33 mouse cellular contexts compared by ENCODE assay signal in the genomic region with DNA sequence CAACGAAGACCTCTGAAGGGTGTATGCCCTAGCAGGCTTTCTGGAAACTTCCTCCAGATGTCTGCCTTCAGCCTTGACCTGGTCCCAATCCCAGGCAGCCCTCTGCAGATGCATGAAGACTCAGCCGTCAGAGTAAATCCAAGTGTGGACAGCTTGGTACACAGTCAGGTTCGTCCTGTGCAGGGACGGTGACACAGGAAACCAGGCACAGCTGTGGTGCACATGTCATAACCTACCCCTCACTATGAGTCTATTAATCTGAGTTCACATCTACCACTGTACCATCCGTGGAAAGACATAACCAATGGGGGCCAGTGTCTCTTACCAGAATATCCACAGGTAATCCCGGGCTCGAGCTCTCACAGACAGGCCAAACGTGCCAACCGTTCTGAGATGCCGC. TPM values are rescaled to one million over a fixed set of nuclear protein-coding genes. Genes with fewer than 3 reads are reported as not detected.
DNase-seq lines count a peak whose midpoint lies in the region; ATAC-seq and TF ChIP-seq lines count a peak whose summit lies in the region.
"Had no signal": no experiment of that assay in that cellular context is flagged by ENCODE, and none has a peak within 500 bp of the region (broad histone marks: within the 10 kb centered on the region; RNA-seq: fewer than 3 reads in every experiment).

No protein-coding gene starts in this region.

- no peak for TF ChIP-seq CTCF in thymus, adult 2 months (IDR thresholded peaks at IDR 0.05; ENCODE audit: borderline replicate concordance, control insufficient read depth, extremely low read depth, insufficient read depth, low read length, poor library complexity)

- TF ChIP-seq POLR2A in thymus, adult 2 months (IDR thresholded peaks at IDR 0.05; ENCODE audit: control insufficient read depth, extremely low read depth, insufficient read depth, low read length, poor library complexity), result no peak

- no peak for DNase-seq in thymus, adult 2 months
- DNase-seq in thymus, adult 18-20 months, result no peak
- peak; percentile 58 for DNase-seq in naive thymus-derived CD4-positive, alpha-beta T cell, adult 2 months (ENCODE audit: low read depth)
- DNase-seq in hindbrain, embryonic 14.5 days (ENCODE audit: low spot score), result no peak
- DNase-seq: adrenal gland, postnatal 36 days; cerebellum, adult 9-10 months; cerebellum, postnatal 36 days; forebrain, postnatal 0 days; gastrocnemius, postnatal 10 days; heart, postnatal 10 days; kidney, adult 2 months; kidney, postnatal 4 days; layer of hippocampus, postnatal 36 days; left cerebral cortex, postnatal 4 days; liver, postnatal 0 days; lung, postnatal 36 days; right cerebral cortex, postnatal 4 days had no signal

- 18% methylated on average over 10 of the region's 10 CpGs for WGBS in thymus, adult 2 months
- 92% methylated on average over 10 of the region's 10 CpGs for WGBS in hindbrain, embryonic 14.5 days
- WGBS in forebrain, embryonic 15.5 days, result 96% methylated on average over 10 of the region's 10 CpGs

- H3K27ac ChIP-seq in thymus, adult 2 months (ENCODE audit: control insufficient read depth, insufficient read depth, low read length), result peak overlapping the region; percentile 79; the same call in 1 of the 2 replicates
- no peak overlapping the region for H3K27ac ChIP-seq in hindbrain, embryonic 14.5 days
- H3K27ac ChIP-seq in forebrain, embryonic 15.5 days (replicated peaks), result no peak overlapping the region
- H3K27ac ChIP-seq: embryonic facial prominence, embryonic 13.5 days; hindbrain, embryonic 15.5 days; intestine, embryonic 15.5 days; kidney, postnatal 0 days; liver, embryonic 12.5 days; midbrain, embryonic 12.5 days; neural tube, embryonic 13.5 days had no signal

- peaks cover 46% of the 10 kb centered on the region for H3K4me1 ChIP-seq in thymus, adult 2 months (replicated peaks; ENCODE audit: control insufficient read depth, insufficient read depth, low read length)
- H3K4me1 ChIP-seq in hindbrain, embryonic 14.5 days (replicated peaks; ENCODE audit: control insufficient read depth, insufficient read depth, low read length), result peaks cover 13% of the 10 kb centered on the region; the same call in 1 of the 2 replicates
- H3K4me1 ChIP-seq in forebrain, embryonic 15.5 days, result peaks cover 29% of the 10 kb centered on the region
- H3K4me1 ChIP-seq: embryonic facial prominence, embryonic 13.5 days; liver, embryonic 12.5 days had no signal

- no peak overlapping the region for H3K4me3 ChIP-seq in thymus, adult 2 months (ENCODE audit: control insufficient read depth, insufficient read depth, low read length)
- no peak overlapping the region for H3K4me3 ChIP-seq in hindbrain, embryonic 14.5 days (replicated peaks; ENCODE audit: low read length)
- H3K4me3 ChIP-seq in forebrain, embryonic 15.5 days, result no peak overlapping the region
- H3K4me3 ChIP-seq: embryonic facial prominence, embryonic 13.5 days; erythroblast, embryonic 14.5 days; heart, embryonic 12.5 days; hindbrain, embryonic 15.5 days; intestine, embryonic 15.5 days; liver, embryonic 12.5 days; megakaryocyte, embryonic 14.5 days; midbrain, embryonic 12.5 days; myocyte; neural tube, embryonic 13.5 days had no signal

- H3K36me3 ChIP-seq in thymus, adult 2 months (ENCODE audit: control insufficient read depth, insufficient read depth, low read length), result no peaks in the 10 kb centered on the region
- H3K36me3 ChIP-seq in hindbrain, embryonic 14.5 days (replicated peaks; ENCODE audit: control insufficient read depth, insufficient read depth), result 0 out of 2 replicates have a peak, but pooled peaks cover 8% of the 10 kb centered on the region
- H3K36me3 ChIP-seq in forebrain, embryonic 15.5 days, result no peaks in the 10 kb centered on the region
- H3K36me3 ChIP-seq: heart, embryonic 12.5 days; hindbrain, embryonic 15.5 days; intestine, embryonic 15.5 days; midbrain, embryonic 12.5 days had no signal

- no peaks in the 10 kb centered on the region for H3K27me3 ChIP-seq in thymus, adult 2 months (ENCODE audit: control insufficient read depth, insufficient read depth, low read length)
- H3K27me3 ChIP-seq in hindbrain, embryonic 14.5 days (ENCODE audit: control insufficient read depth, insufficient read depth, low read length), result no peaks in the 10 kb centered on the region
- no peaks in the 10 kb centered on the region for H3K27me3 ChIP-seq in forebrain, embryonic 15.5 days
- H3K27me3 ChIP-seq: embryonic facial prominence, embryonic 13.5 days; heart, embryonic 12.5 days; hindbrain, embryonic 15.5 days; intestine, embryonic 15.5 days; liver, embryonic 12.5 days; megakaryocyte, embryonic 14.5 days; midbrain, embryonic 12.5 days; neural tube, embryonic 13.5 days; Patski had no signal

- no peaks in the 10 kb centered on the region for H3K9me3 ChIP-seq in hindbrain, embryonic 14.5 days (ENCODE audit: control insufficient read depth, low read length)
- H3K9me3 ChIP-seq in forebrain, embryonic 15.5 days, result no peaks in the 10 kb centered on the region
- H3K9me3 ChIP-seq: embryonic facial prominence, embryonic 13.5 days; G1E; heart, embryonic 12.5 days; hindbrain, embryonic 15.5 days; intestine, embryonic 15.5 days; liver, embryonic 12.5 days; megakaryocyte, embryonic 14.5 days; midbrain, embryonic 12.5 days; neural tube, embryonic 13.5 days had no signal

- H3K4me2 ChIP-seq in hindbrain, embryonic 14.5 days (replicated peaks), result no peak overlapping the region
- no peak overlapping the region for H3K4me2 ChIP-seq in forebrain, embryonic 15.5 days (replicated peaks)
- H3K4me2 ChIP-seq: embryonic facial prominence, embryonic 13.5 days; heart, embryonic 12.5 days; hindbrain, embryonic 15.5 days; intestine, embryonic 15.5 days; liver, embryonic 12.5 days; midbrain, embryonic 12.5 days; neural tube, embryonic 13.5 days had no signal

- peak; percentile 67 for ATAC-seq in CD4-positive, CD25-positive, alpha-beta regulatory T cell, adult 4 months
- peak; percentile 22; the same call in 1 of the 2 replicates for ATAC-seq in common myeloid progenitor, adult 5-6 weeks (replicated peaks; ENCODE audit: low read depth, poor library complexity, severe bottlenecking)
- no peak for ATAC-seq in hindbrain, embryonic 14.5 days (ENCODE audit: low FRiP score)
- ATAC-seq in forebrain, embryonic 15.5 days (replicated peaks), result no peak
- ATAC-seq: forebrain, postnatal 0 days; intestine, embryonic 15.5 days; liver, embryonic 12.5 days; liver, postnatal 0 days; Patski had no signal

- H3K9ac ChIP-seq in hindbrain, embryonic 14.5 days, result no peak overlapping the region
- no peak overlapping the region for H3K9ac ChIP-seq in forebrain, embryonic 15.5 days (replicated peaks)
- H3K9ac ChIP-seq: embryonic facial prominence, embryonic 13.5 days; forebrain, postnatal 0 days; heart, embryonic 12.5 days; hindbrain, embryonic 15.5 days; intestine, embryonic 15.5 days; liver, embryonic 12.5 days; liver, postnatal 0 days; midbrain, embryonic 12.5 days; neural tube, embryonic 13.5 days had no signal

RNA-seq across cellular contexts. Expression of a gene that starts 30.2 kb away (rescaled TPM):
- polyA plus RNA-seq in thymus, adult 2 months (2012; rRNA removed), result 34.2 and 36.9 TPM in 2 replicates
- polyA plus RNA-seq in CD4-positive, CD25-positive, alpha-beta regulatory T cell, adult 4 months (2017; shearing (Covaris generic)), result 10 to 100 TPM; 16.3 to 20.8 TPM
- total RNA-seq in common myeloid progenitor, adult 5-6 weeks (2017), result 9.4 and 12.0 TPM in 2 replicates
- 31.6 and 35.0 TPM in 2 replicates for polyA plus RNA-seq in hindbrain, embryonic 14.5 days (2014; fragmentation: Nextera tagmentation; extraction: Ambion mirVana)
- polyA plus RNA-seq in forebrain, embryonic 15.5 days (2015; fragmentation: Nextera tagmentation; extraction: Ambion mirVana), result 58.7 and 59.1 TPM in 2 replicates

Comparison
In these comparisons a context has a peak if more than half of its experiments do, and no peak if none do; other contexts are left out.
1. ATAC-seq: peak in CD4-positive, CD25-positive, alpha-beta regulatory T cell, adult 4 months (single experiment) and common myeloid progenitor, adult 5-6 weeks (single experiment); none in hindbrain, embryonic 14.5 days (single experiment) and forebrain, embryonic 15.5 days (single experiment).